Mouse (Mus musculus) embryonic fibroblast, embryonic 13.5 days (primary cell): Measurements from ENCODE around the gene Osm.

Experiments used
- CTCF ChIP-seq: IDR thresholded peaks from 2 replicates; pipeline ENCODE4 v1.5.1; 2011; ENCODE audit warnings: mild to moderate bottlenecking, control low read depth, low read length, moderate library complexity, borderline replicate concordance; ENCODE audit not compliant: insufficient read depth
- POLR2A ChIP-seq: IDR thresholded peaks from 2 replicates; pipeline ENCODE4 v1.6.1; 2011; ENCODE audit warnings: low read depth, mild to moderate bottlenecking, control low read depth, low read length, moderate library complexity

GRCm38 (mm10) chr11:4256846-4257607, 20.8 kb downstream of the Osm start, which contains the start of gene Lif:
- TF ChIP-seq POLR2A (no peak), CTCF (no peak)
